Mouse (Mus musculus): ENCODE data around the gene Samd8. TPM values are rescaled to one million over a fixed set of nuclear protein-coding genes. Genes with fewer than 3 reads are reported as not detected.

Gene Samd8
- total and polyA plus RNA-seq, 2 experiments from 2014 or later, result 28.4 to 67.6 TPM

DNA sequence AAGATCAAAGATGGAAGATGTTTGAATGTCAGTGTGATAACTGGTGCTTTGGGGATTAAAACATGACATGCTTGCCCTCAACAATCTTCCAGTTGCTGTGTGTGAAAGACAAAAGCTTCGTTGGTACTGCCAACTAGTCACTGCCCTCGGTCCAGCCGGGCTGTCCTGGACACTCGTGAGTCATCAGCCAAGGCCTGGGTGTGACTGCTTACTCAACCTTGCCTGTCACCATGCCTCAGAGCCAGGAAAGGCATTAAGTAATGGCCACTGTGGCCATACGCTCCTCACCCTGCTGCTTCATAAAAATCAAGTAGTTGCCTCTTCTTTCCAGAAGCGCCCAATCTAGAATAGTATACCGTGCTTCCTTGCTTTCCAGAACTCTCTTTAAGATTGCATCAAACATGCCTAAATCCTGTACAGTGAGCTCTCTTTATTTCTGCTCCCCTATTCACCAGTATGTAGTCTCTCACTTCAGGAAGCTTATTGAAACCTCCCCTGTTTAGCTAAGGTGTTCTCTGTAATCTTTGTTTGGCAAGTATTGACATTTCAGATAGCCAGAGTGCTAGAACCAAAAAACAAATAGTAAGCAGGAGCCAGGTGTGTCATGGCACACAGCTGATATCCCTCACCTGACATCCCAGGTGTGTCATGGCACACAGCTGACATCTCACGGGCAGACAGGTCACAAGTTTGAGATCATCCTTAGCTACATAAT, 58.0 kb downstream of the Samd8 start:
- ATAC-seq, result no peak
- no peak overlapping the region for H3K9ac ChIP-seq
- no peaks in the 10 kb centered on the region for H3K4me1 ChIP-seq (ENCODE audit: insufficient read depth)
- no peak overlapping the region for H3K4me3 ChIP-seq (ENCODE audit: low read depth, low read length)
- DNase-seq, result no peak
- H3K4me2 ChIP-seq (ENCODE audit: low read depth), result no peak overlapping the region
- H3K27me3 ChIP-seq (ENCODE audit: insufficient read depth, low read length), result no peaks in the 10 kb centered on the region
- H3K9me3 ChIP-seq (ENCODE audit: low read length), result no peaks in the 10 kb centered on the region
- no peak for TF ChIP-seq CTCF (IDR thresholded peaks at IDR 0.05; ENCODE audit: low read depth)
- no peak overlapping the region for H3K27ac ChIP-seq (ENCODE audit: low read depth, low read length)
- 94% methylated on average over 8 of the region's 8 CpGs for WGBS
- no peaks in the 10 kb centered on the region for H3K36me3 ChIP-seq (ENCODE audit: insufficient read depth)

GRCm38 (mm10) chr14:21809418-21809817, 59.1 kb downstream of the Samd8 start:
- Histone ChIP-seq H3K9me3 (ENCODE audit: low read length) (no peaks in the 10 kb centered on the region), H3K27me3 (ENCODE audit: insufficient read depth, low read length) (no peaks in the 10 kb centered on the region), H3K27ac (ENCODE audit: low read depth, low read length) (no peak overlapping the region), H3K4me1 (ENCODE audit: insufficient read depth) (no peaks in the 10 kb centered on the region), H3K4me2 (ENCODE audit: low read depth) (no peak overlapping the region), H3K9ac (no peak overlapping the region), H3K4me3 (ENCODE audit: low read depth, low read length) (no peak overlapping the region), H3K36me3 (ENCODE audit: insufficient read depth) (no peaks in the 10 kb centered on the region)
- no peak for TF ChIP-seq CTCF (IDR thresholded peaks at IDR 0.05; ENCODE audit: low read depth)
- no peak for DNase-seq
- no peak for ATAC-seq
- 92% methylated on average over 2 of the region's 2 CpGs for WGBS

GRCm38 (mm10) chr14:21811301-21811700, 61.0 kb downstream of the Samd8 start:
- no peaks in the 10 kb centered on the region for H3K36me3 ChIP-seq (ENCODE audit: insufficient read depth)
- WGBS, result 91% methylated on average over 4 of the region's 4 CpGs
- H3K27me3 ChIP-seq (ENCODE audit: insufficient read depth, low read length), result no peaks in the 10 kb centered on the region
- no peak overlapping the region for H3K27ac ChIP-seq (ENCODE audit: low read depth, low read length)
- no peak for TF ChIP-seq CTCF (IDR thresholded peaks at IDR 0.05; ENCODE audit: low read depth)
- ATAC-seq (no peak), DNase-seq (no peak)
- no peak overlapping the region for H3K4me3 ChIP-seq (ENCODE audit: low read depth, low read length)
- no peak overlapping the region for H3K4me2 ChIP-seq (ENCODE audit: low read depth)
- H3K4me1 ChIP-seq (ENCODE audit: insufficient read depth), result no peaks in the 10 kb centered on the region
- no peaks in the 10 kb centered on the region for H3K9me3 ChIP-seq (ENCODE audit: low read length)
- H3K9ac ChIP-seq, result no peak overlapping the region

GRCm38 (mm10) chr14:21811744-21812393, 61.5 kb downstream of the Samd8 start:
- Histone ChIP-seq H3K27ac (ENCODE audit: low read depth, low read length) (no peak overlapping the region), H3K9ac (no peak overlapping the region), H3K4me3 (ENCODE audit: low read depth, low read length) (no peak overlapping the region), H3K27me3 (ENCODE audit: insufficient read depth, low read length) (no peaks in the 10 kb centered on the region), H3K4me1 (ENCODE audit: insufficient read depth) (no peaks in the 10 kb centered on the region), H3K4me2 (ENCODE audit: low read depth) (no peak overlapping the region), H3K9me3 (ENCODE audit: low read length) (no peaks in the 10 kb centered on the region), H3K36me3 (ENCODE audit: insufficient read depth) (no peaks in the 10 kb centered on the region)
- no peak for DNase-seq
- 89% methylated on average over 10 of the region's 10 CpGs for WGBS
- no peak for TF ChIP-seq CTCF (IDR thresholded peaks at IDR 0.05; ENCODE audit: low read depth)
- ATAC-seq, result no peak

DNA sequence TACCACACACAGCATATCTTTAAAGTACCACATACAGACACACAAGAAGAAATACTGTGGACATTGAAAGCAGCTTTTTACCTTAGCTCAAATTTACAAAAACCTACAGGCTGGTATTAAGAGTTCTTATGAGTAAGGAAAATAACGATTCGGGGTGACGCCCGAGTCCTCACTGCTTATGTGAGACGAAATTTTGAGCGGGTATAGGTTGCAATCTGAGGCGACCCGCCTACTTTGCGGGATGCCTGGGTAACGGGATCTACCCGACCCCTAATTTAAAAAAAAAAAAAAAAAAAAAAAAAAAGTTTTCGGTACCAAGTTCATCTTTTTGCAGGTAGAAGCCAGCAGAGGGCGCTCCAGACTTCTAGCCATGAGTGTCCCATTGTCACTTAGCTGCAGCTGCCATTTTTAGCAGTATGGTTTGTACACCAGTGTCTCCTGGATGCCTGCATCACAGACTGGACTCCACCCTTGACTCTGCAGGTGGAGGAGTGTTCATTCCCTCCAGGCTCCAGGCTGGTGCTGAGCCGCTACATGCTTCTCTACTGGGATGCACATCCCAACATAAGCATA, 62.3 kb downstream of the Samd8 start:
- Histone ChIP-seq H3K4me1 (ENCODE audit: insufficient read depth) (no peaks in the 10 kb centered on the region), H3K27me3 (ENCODE audit: insufficient read depth, low read length) (no peaks in the 10 kb centered on the region), H3K9me3 (ENCODE audit: low read length) (no peaks in the 10 kb centered on the region), H3K4me3 (ENCODE audit: low read depth, low read length) (no peak overlapping the region), H3K36me3 (ENCODE audit: insufficient read depth) (no peaks in the 10 kb centered on the region), H3K9ac (no peak overlapping the region), H3K4me2 (ENCODE audit: low read depth) (no peak overlapping the region), H3K27ac (ENCODE audit: low read depth, low read length) (no peak overlapping the region)
- DNase-seq, result peak; percentile 16
- WGBS, result 26% methylated on average over 14 of the region's 14 CpGs
- no peak for ATAC-seq
- peak; percentile 43 for TF ChIP-seq CTCF (IDR thresholded peaks at IDR 0.05; ENCODE audit: low read depth)

GRCm38 (mm10) chr14:21813216-21813615, 62.9 kb downstream of the Samd8 start:
- H3K4me1 ChIP-seq (ENCODE audit: insufficient read depth), result no peaks in the 10 kb centered on the region
- ATAC-seq, result no peak
- 88% methylated on average over 4 of the region's 4 CpGs for WGBS

GRCm38 (mm10) chr14:21813847-21814246, 63.5 kb downstream of the Samd8 start:
- no peak overlapping the region for H3K9ac ChIP-seq
- H3K36me3 ChIP-seq (ENCODE audit: insufficient read depth), result no peaks in the 10 kb centered on the region
- H3K9me3 ChIP-seq (ENCODE audit: low read length), result no peaks in the 10 kb centered on the region
- H3K27me3 ChIP-seq (ENCODE audit: insufficient read depth, low read length), result no peaks in the 10 kb centered on the region
- ATAC-seq, result no peak
- H3K4me2 ChIP-seq (ENCODE audit: low read depth), result no peak overlapping the region
- H3K27ac ChIP-seq (ENCODE audit: low read depth, low read length), result no peak overlapping the region
- TF ChIP-seq CTCF (IDR thresholded peaks at IDR 0.05; ENCODE audit: low read depth), result no peak
- DNase-seq, result no peak
- H3K4me1 ChIP-seq (ENCODE audit: insufficient read depth), result no peaks in the 10 kb centered on the region
- 83% methylated on average over 3 of the region's 3 CpGs for WGBS
- no peak overlapping the region for H3K4me3 ChIP-seq (ENCODE audit: low read depth, low read length)

More at GRCm38 (mm10) chr14:21813216-21813615, 62.9 kb downstream of the Samd8 start:
- no peak overlapping the region for H3K27ac ChIP-seq (ENCODE audit: low read depth, low read length)
- no peaks in the 10 kb centered on the region for H3K9me3 ChIP-seq (ENCODE audit: low read length)
- H3K27me3 ChIP-seq (ENCODE audit: insufficient read depth, low read length), result no peaks in the 10 kb centered on the region
- TF ChIP-seq CTCF (IDR thresholded peaks at IDR 0.05; ENCODE audit: low read depth), result no peak
- no peak for DNase-seq
- H3K9ac ChIP-seq, result no peak overlapping the region
- H3K4me2 ChIP-seq (ENCODE audit: low read depth), result no peak overlapping the region
- H3K4me3 ChIP-seq (ENCODE audit: low read depth, low read length), result no peak overlapping the region
- H3K36me3 ChIP-seq (ENCODE audit: insufficient read depth), result no peaks in the 10 kb centered on the region

All from forebrain, postnatal 0 days (tissue).